Mouse (Mus musculus) fat pad, adult 2 months (tissue): ENCODE results near the gene AI661453.

Experiments
- DNase-seq: peaks from one replicate; pipeline ENCODE4 v3.0.0-alpha.2; 2011; ENCODE audit warnings: low read depth, low spot score; ENCODE audit errors: extremely low read depth

AI661453 gene

GRCm38 (mm10) chr17:47440359-47440890 is 4.0 kb downstream of the AI661453 start:
- DNase-seq, result no peak

DNA sequence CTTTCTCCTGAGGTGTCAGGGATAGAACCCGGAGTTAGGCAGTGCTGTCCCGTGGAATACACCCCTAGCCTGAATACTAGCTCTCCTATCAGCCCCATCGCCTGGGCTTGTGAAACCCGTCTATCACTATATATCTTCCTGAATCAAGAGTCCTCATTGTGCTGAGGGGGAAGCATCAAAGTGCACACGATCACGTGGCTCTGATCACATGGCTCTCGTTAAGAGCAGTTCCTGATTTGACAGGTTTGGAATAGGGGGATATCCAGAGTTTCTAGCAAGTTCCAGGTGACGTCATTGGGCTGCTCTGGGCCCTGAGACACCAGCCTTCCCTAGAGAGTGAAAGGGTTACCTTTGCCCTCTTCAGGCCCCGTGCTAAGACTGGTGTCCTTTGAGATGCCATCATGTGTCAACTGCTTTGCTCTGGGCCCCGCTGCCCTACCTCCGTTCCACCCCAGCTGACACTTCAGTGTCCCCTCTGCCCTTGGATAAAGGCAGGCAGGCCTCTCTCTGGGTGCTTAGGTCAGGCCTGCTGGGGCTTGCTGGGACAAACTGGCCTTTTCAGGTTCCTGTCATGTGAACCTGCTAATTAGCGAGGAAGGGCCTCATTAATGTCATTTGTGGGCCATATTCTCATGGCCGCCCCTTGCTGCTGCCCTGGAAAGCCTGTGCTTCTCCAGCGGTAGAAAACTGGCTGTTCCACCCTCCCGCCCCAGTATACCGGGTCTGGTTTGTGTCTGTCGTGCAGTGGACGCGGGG is 5.1 kb downstream of the AI661453 start:
- no peak for DNase-seq

GRCm38 (mm10) chr17:47442271-47442670 is 5.9 kb downstream of the AI661453 start:
- no peak for DNase-seq

DNA sequence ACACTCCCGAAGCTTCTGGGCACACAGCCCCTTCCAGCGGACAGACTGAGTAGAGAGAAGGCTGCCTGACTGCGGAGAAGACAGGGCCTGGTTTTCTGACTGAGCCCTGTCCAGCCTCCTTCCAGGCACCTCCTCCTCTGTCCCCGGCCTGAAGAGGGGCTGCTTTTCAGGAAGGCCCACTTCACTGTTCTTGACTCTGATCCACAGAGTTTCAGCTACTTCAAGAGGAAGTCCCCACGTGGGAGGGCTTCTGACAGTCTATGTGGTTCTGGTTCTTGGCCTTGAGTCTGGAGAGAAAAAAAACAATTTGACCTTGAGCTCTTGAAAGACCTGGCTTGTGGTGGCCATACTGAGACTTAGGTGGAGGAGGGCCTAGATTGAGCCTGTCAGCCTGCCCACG is 7.7 kb downstream of the AI661453 start:
- DNase-seq, result no peak

DNA sequence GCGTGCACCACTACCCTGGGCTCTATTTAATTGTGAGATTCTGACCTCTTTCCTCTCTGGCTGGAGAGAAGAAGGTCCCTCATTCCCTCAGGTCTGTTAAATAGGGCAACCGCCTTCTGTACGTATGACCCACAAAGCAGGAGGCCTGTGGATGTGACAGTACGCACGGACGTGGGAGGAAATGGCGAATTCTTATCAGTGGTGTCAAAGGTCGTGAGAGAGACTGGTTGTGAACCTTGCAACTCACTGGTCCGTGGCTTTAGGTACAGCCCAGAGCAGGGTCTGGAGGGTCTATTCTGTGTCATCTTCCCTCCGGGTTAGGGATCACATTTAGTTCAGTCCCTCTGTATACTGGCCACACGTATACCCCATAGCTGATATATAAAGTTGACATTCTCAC is 9.1 kb downstream of the AI661453 start:
- DNase-seq, result no peak

DNA sequence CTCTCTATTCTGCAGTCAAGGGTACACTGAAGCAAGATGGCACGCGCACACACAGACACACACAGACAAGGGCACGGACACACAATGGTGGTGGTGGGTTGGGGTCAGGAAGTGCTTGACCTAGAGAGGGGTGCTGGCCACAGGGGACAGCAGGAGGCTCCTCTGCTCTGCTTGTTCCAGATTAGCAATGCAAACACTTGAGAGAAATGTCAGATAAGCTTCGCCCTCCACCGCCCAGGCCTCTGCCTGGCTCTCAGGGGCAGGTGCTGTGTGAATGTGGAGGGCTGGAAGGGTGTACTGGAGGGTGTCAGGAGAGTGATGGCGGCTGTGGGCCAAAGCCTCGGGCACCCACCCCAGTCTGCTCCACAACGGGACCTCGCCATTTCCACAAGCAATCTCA is 9.6 kb downstream of the AI661453 start:
- DNase-seq, result no peak

- DNase-seq, result no peak
These were observed 10.1 kb downstream of the AI661453 start for GRCm38 (mm10) chr17:47446561-47446960.

DNA sequence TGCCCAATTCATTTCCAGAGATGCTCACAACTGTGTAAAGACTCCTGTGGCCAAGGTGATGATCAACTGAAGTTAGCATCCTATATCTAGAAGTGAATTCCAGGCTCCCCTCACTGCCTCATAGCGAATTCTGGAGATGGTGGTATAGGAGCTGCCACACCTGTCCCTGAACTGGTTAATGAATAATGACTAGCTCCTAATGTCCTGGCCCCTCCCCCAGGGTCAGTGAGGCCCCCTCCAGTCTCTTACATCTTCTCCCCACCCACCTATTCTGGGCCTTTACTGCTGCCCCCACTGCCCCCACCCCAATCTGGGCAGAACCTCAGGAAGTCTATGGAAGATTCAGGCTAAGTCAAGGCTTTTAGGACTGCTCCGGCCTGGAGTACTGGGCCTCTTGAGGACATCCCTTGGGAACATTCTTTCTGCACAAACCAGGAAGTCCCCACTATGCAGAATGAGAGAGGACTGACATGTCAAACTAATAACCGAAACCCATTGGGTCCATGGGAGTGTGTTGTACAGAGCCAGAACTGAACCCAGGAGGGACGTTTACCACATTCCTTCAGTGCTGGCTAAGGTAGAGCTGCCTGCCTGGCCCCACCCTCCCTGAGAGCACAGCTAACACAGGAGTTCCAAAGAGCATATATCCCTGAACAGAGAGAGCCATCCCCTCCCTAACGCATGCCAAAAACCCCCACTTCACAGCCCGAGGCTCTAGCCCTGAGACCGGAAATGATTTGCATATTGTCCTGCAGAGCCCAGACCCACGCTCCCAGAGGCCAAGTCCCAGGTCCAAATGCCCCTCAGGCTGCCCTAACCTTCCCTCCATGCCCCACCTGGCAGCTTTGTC is 12.3 kb downstream of the AI661453 start:
- DNase-seq, result no peak

GRCm38 (mm10) chr17:47449432-47449831 is 13.0 kb downstream of the AI661453 start:
- no peak for DNase-seq

GRCm38 (mm10) chr17:47450239-47450638 is 13.8 kb downstream of the AI661453 start:
- no peak for DNase-seq

- DNase-seq, result peak; percentile 86
These were observed 14.6 kb downstream of the AI661453 start for GRCm38 (mm10) chr17:47450880-47451565.

GRCm38 (mm10) chr17:47452886-47453285 is 16.5 kb downstream of the AI661453 start:
- no peak for DNase-seq

- no peak for DNase-seq
These were observed 18.3 kb downstream of the AI661453 start for GRCm38 (mm10) chr17:47454675-47455074.

DNA sequence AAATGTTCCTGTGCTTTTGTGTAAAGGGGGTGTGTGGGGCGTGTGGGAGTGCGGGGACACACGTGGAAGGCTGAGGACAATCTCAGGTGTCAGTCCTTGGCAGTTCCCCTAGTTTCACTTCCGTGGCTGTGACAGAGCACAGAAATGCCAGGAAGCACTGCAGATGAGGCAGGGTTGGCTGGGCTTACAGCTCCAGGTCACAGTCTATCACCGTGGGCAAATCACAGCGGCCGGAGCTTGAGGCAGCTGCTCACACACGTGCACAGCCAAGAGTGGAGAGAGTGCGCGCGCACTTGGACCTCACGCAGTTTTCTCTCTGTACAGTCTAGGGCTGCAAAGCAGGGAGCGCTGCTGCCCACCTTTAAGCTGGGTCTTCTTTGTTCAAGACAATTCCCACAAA is 21.9 kb downstream of the AI661453 start:
- no peak for DNase-seq

DNA sequence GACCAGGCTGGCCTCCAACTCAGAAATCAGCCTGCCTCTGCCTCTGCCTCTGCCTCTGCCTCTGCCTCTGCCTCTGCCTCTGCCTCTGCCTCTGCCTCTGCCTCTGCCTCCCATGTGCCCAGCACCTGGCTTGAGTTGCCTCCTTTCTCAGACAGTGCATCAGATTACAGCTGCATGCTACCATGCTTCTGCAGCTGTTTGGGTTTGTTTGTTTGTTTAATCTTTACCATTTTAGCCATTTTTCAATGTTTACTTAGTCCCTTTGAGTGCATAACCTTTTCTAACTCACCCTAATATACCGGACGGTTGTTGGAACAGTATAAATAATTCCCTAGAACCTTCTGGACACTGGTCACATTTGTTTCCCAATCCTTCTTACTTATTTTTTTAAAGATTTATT is 22.5 kb downstream of the AI661453 start:
- DNase-seq, result no peak

DNA sequence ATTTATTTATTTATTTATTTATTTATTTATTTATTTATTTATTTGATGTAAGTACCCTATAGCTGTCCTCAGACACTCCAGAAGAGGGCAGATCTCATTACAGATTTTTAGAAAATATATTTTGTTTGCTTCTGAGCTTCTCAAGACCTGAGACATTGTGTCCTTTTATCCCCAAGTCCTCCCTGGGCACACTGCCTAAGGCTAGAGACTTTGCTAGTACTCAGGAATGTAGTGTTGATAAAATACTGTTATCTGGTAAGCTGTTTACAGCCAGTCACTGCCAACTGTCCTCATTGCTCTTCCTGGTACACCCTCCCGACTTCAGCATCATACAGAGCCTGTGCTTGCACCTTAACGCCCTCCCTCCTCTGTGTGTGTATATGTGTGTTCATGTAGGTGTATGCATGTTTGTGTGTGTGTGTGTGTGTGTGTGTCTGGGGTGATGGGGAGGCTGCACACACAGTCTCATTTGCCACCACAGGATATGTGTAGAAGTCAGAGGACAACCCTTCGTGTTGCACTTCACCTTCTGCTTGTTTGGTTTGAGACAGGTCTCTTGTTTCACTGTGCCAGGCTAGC is 23.0 kb downstream of the AI661453 start:
- DNase-seq, result no peak

DNA sequence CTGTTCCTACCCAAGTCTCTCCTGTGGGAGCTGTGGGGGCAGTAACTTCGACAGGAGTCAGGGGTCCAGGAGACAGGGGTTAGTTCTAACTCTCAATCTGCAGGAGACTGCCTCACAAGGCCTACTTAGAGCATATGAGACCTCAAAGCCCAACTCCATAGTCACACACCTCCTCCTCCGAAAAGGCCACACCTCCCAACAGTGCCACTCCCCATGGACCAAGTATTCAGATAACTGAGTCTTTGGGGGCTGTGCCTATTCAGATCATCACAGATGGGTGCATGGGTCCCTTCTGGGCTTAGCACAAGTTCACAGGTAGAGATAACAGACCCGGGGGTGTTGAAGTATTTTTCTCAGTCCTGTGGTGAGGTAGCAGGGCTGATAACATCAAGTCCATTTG is 25.3 kb downstream of the AI661453 start:
- no peak for DNase-seq

DNA sequence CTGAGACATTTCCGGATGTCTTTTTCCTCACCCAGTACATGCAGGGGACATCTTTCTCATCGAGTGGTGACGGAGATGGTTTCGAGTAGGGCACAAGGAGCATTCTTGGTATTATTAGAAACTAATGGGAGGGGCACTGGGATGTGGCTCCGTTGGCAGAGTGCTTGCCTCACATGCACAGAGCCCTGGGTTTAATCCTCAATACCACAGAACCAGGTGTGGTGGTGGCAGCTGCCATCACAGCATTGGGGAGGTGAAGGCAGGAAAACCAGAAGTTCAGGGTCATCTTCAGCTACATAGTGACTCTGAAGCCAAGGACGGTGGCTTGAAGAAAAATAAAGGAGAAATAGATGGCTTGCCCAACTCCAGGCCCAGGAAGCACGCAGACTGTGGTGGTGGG is 25.8 kb downstream of the AI661453 start:
- no peak for DNase-seq

DNA sequence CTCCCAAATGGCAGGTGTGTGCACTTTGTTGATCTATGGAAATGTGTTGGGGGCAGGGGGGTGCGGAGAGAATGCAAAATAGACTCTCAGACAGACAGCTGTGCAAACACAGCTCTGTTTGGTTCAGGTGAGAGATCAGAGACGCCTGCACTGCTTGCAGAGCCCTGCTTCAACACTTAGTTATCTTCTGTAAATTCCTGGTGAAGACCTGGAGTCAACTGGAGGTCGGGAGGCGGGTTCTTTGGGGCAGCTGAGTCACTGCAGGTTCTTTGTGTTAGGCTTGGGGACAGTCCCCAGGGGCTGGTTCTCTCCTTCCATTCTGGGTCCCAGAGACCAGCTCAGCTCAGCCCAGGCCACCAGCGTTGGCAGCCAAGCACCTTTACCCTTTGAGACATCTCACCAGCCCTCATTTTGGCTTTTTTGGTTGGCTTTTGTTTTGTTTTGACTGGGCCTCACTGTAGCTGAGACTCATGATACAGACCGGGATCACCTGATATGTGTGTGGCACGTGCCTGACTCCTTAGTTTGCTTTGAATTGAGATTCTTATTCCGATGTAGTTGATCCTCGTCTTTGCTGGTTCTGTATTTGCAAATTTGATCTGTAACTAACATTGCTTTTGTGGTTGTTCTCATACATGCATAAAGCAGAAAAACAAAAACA is 26.4 kb downstream of the AI661453 start:
- no peak for DNase-seq

DNA sequence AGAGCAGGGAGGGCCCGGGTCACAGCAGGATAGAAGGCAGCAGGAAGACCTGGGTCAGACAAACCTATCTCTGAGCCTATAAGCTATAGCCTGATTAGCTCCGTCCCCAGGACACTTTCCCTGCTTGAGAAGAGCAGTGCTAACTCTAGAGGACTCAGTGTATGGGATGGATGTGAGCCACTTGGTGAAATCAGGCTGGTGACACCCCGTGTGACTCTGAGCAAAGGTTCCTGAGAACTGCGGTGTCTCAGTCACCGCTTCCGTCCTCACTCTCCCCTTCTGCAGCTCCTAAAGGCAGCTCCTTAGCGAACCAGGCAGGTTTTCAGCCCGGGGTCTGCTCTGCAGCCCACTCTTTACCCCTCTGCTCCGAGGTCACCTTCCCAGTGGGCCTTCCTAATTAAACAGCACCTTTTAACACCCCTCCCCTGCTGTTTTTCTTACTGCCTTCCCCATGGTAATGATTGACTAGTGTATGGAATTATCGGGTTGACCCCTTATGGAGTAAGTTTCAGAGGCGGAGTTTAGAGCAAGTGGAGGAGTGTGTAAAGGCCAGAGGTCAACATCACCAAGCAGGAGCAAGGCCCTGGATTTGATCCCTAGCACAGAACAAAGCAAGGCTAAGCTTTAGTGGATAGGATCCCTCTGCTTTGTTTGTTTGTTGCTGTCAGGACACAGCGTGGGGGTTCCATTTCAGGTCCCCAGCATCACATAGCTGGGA is 28.0 kb downstream of the AI661453 start:
- no peak for DNase-seq
